Mouse (Mus musculus): Measurements from ENCODE around the gene Cyp2j13. TPM values are rescaled to one million over a fixed set of nuclear protein-coding genes. Genes with fewer than 3 reads are reported as not detected.
"Not testable (repeated sequence)": the region's sequence is repeated elsewhere in the genome, so short reads cannot be mapped to it uniquely, and the experiment has no call there.

Gene Cyp2j13
- polyA plus RNA-seq, 1 experiment, result not detected

GRCm38 (mm10) chr4:96022803-96023202 lies 54.5 kb downstream of the Cyp2j13 start:
- TF ChIP-seq POLR2A (IDR thresholded peaks at IDR 0.05; ENCODE audit: borderline replicate concordance, control insufficient read depth, low read depth, low read length) (no peak), CTCF (IDR thresholded peaks at IDR 0.05; ENCODE audit: control insufficient read depth, insufficient read depth, low read length) (no peak)
- Histone ChIP-seq H3K27ac (ENCODE audit: control insufficient read depth, insufficient read depth, low read depth, low read length, poor library complexity) (no peak overlapping the region), H3K4me3 (replicated peaks; ENCODE audit: control insufficient read depth, low read depth, low read length) (no peak overlapping the region), H3K4me1 (ENCODE audit: control insufficient read depth, insufficient read depth, low read length) (no peaks in the 10 kb centered on the region)

GRCm38 (mm10) chr4:96016875-96017274 lies 60.5 kb downstream of the Cyp2j13 start:
- WGBS, result 71% methylated on average over 1 of the region's 1 CpGs
- TF ChIP-seq CTCF (IDR thresholded peaks at IDR 0.05; ENCODE audit: control insufficient read depth, insufficient read depth, low read length), result no peak
- no peak for TF ChIP-seq POLR2A (IDR thresholded peaks at IDR 0.05; ENCODE audit: borderline replicate concordance, control insufficient read depth, low read depth, low read length)
- Histone ChIP-seq H3K27ac (ENCODE audit: control insufficient read depth, insufficient read depth, low read depth, low read length, poor library complexity) (no peak overlapping the region), H3K4me1 (ENCODE audit: control insufficient read depth, insufficient read depth, low read length) (no peaks in the 10 kb centered on the region), H3K4me3 (replicated peaks; ENCODE audit: control insufficient read depth, low read depth, low read length) (no peak overlapping the region)

- H3K4me1 ChIP-seq (ENCODE audit: control insufficient read depth, insufficient read depth, low read length); H3K27ac ChIP-seq (ENCODE audit: control insufficient read depth, insufficient read depth, low read depth, low read length, poor library complexity); H3K4me3 ChIP-seq (replicated peaks; ENCODE audit: control insufficient read depth, low read depth, low read length): not testable (repeated sequence)
- WGBS, result 92% methylated on average over 17 of the region's 17 CpGs
These were observed 95.1 kb downstream of the Cyp2j13 start for GRCm38 (mm10) chr4:95982221-95982620.

Other genes starting within 250 kb of the Cyp2j13 start
- gene Hook1, start 110.3 kb downstream of the Cyp2j13 start, polyA plus RNA-seq (2011; ENCODE audit: insufficient read depth, insufficient read length, low replicate concordance, missing spikeins), result 2.0 and 17.6 TPM in 2 replicates
- not detected in 2 replicates for gene Cyp2j12, start 63.6 kb upstream of the Cyp2j13 start, polyA plus RNA-seq (2011; ENCODE audit: insufficient read depth, insufficient read length, low replicate concordance, missing spikeins)
- not detected in 2 replicates for gene Cyp2j7, start 159.1 kb upstream of the Cyp2j13 start, polyA plus RNA-seq (2011; ENCODE audit: insufficient read depth, insufficient read length, low replicate concordance, missing spikeins)

Measured in bone marrow, adult 2 months (tissue).